Mouse (Mus musculus) forebrain, postnatal 0 days (tissue): ENCODE results near the gene Tac4. TPM values are rescaled to one million over a fixed set of nuclear protein-coding genes. Genes with fewer than 3 reads are reported as not detected.

Experiments used
- ATAC-seq: fragments of 200-750 bp; cut with Nextera tagmentation; 2 replicates; pipeline ENCODE4 v1.8.0; 2017; ENCODE audit warnings: mild to moderate bottlenecking, moderate library complexity
- DNase-seq: peaks from one replicate; pipeline ENCODE4 v3.0.0-alpha.2; 2015
- H3K27ac ChIP-seq: fragments of 300-500 bp; sonication (generic); 2 replicates; pipeline ENCODE4 v1.5.1; 2014; ENCODE audit warnings: low read depth, mild to moderate bottlenecking, antibody characterized with exemption, low read length, moderate library complexity, mixed read lengths
- H3K27me3 ChIP-seq: fragments of 300-500 bp; sonication (generic); 2 replicates; pipeline ENCODE4 v1.6.1; 2014; ENCODE audit warnings: mild to moderate bottlenecking, low read length, mixed read lengths; ENCODE audit not compliant: insufficient read depth
- H3K36me3 ChIP-seq: fragments of 300-500 bp; sonication (generic); 2 replicates; pipeline ENCODE4 v1.6.1; 2014; ENCODE audit warnings: mild to moderate bottlenecking, moderate library complexity; ENCODE audit not compliant: insufficient read depth
- H3K4me1 ChIP-seq: fragments of 300-500 bp; sonication (generic); 2 replicates; pipeline ENCODE4 v1.6.1; 2014; ENCODE audit warnings: antibody characterized with exemption; ENCODE audit not compliant: insufficient read depth
- H3K4me2 ChIP-seq: fragments of 300-500 bp; sonication (generic); 2 replicates; pipeline ENCODE4 v1.6.1; 2014; ENCODE audit warnings: low read depth, mild to moderate bottlenecking, moderate library complexity
- H3K4me3 ChIP-seq: fragments of 300-500 bp; sonication (generic); 2 replicates; pipeline ENCODE4 v1.5.1; 2014; ENCODE audit warnings: low read depth, low read length, mixed read lengths
- H3K9ac ChIP-seq: fragments of 300-500 bp; sonication (generic); 2 replicates; pipeline ENCODE4 v1.6.1; 2014; ENCODE audit warnings: mild to moderate bottlenecking
- H3K9me3 ChIP-seq: fragments of 300-500 bp; sonication (generic); 2 replicates; pipeline ENCODE4 v1.6.1; 2016; ENCODE audit warnings: low read length
- CTCF ChIP-seq: sonication (generic); IDR thresholded peaks from 2 replicates; pipeline ENCODE4 v1.5.1; 2016; ENCODE audit warnings: antibody characterized with exemption, control low read depth, low read depth
- WGBS: fragments of 180-500 bp; shearing (Covaris S2); extraction: QIAGEN DNeasy Blood & Tissue Kit; methylation state at CpG from one replicate; pipeline ENCODE4 v1.1.7; 2014; 5-methylcytosine and 5-hydroxymethylcytosine counted together
- polyA plus RNA-seq: library from polyadenylated mRNA; unstranded; fragments of >200 nt; fragmentation: Nextera tagmentation; extraction: Ambion mirVana; gene quantifications from 2 replicates; pipeline ENCODE4 v1.2.1, GENCODE M21; 2015
- total RNA-seq: library from RNA; depleted of rRNA; stranded (reverse); fragments of >200 nt; gene quantifications from 2 replicates; pipeline ENCODE4 v1.2.3, GENCODE M21; 2014

Tac4 gene
- total and polyA plus RNA-seq, 2 experiments from 2014 or later = not detected

DNA sequence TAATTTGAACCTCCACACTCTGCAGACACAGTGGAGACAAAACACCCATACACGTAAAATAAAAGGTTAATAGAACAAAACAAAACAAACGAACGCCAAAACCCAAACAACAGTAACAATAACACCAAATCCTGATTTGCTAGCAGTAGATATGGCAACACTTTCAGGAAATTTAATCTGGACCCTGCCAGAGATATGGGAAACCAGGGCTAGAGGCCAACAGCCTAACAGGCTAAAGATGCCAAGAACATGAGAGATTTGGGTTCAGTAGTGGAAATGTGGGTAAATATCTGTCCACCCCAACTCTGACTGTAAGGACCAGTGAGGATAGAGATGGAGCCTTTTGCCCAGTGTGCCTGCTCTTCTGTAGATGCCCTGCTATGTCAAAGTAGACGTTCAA lies 3.4 kb upstream of the Tac4 start:
- Histone ChIP-seq H3K4me2 (peak overlapping the region; percentile 91), H3K27ac (no peak overlapping the region), H3K4me1 (0 out of 2 replicates have a peak, but pooled peaks cover 3% of the 10 kb centered on the region), H3K4me3 (peak overlapping the region; percentile 54; the same call in 1 of the 2 replicates), H3K9ac (no peak overlapping the region), H3K27me3 (peaks cover 3% of the 10 kb centered on the region; the same call in 1 of the 2 replicates), H3K36me3 (no peaks in the 10 kb centered on the region), H3K9me3 (no peaks in the 10 kb centered on the region)
- 57% methylated on average over 4 of the region's 4 CpGs for WGBS
- no peak for TF ChIP-seq CTCF
- ATAC-seq (no peak), DNase-seq (no peak)

GRCm38 (mm10) chr11:95258490-95258889 lies 2.8 kb upstream of the Tac4 start:
- 3% methylated on average over 26 of the region's 26 CpGs for WGBS
- TF ChIP-seq CTCF = peak; percentile 57
- H3K4me2 ChIP-seq = peak overlapping the region; percentile 91
- no peaks in the 10 kb centered on the region for H3K9me3 ChIP-seq
- H3K4me3 ChIP-seq = peak overlapping the region; percentile 54
- H3K4me1 ChIP-seq = 0 out of 2 replicates have a peak, but pooled peaks cover 3% of the 10 kb centered on the region
- peak; percentile 59 for ATAC-seq
- peak overlapping the region; percentile 70 for H3K9ac ChIP-seq
- no peaks in the 10 kb centered on the region for H3K36me3 ChIP-seq
- peak; percentile 58 for DNase-seq
- H3K27ac ChIP-seq = no peak overlapping the region
- peaks cover 3% of the 10 kb centered on the region; the same call in 1 of the 2 replicates for H3K27me3 ChIP-seq

DNA sequence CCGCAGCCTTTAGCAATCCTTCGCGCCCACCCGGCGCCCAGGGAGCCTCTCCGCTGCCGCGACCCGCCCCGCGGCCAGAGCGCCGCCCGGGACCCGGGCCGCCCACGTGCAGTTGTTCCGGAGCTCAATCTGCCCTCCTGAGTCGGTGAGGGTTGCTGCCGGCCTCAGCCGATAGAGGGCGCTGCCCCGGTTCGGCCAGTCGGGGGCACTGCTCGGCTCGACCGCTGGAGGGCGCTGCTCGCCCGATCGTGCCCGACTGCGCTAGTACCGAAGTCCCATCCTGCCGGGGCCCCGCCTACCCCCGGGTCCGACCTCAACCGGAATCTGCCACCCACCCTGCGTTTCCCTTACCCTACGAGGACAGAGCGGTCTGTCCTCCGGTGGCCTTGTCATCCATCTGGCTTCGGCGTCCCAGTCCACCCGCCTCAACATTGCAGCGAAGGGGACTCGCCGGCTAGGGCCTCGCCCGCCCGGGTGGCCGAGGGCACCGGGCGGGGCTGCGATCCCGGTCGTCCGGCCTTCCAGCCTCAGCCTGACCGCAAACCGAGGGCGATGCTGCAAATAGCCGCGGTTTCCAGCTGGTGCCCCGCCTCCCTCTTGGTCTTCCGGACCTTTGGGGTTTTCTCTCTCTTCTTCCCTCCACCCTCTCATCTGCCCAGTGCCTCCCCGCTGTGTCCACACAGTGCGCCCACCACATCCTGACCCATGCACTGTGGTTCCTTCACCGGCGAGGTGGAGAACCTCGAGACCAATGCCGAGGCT lies 2.1 kb upstream of the Tac4 start:
- H3K9me3 ChIP-seq = no peaks in the 10 kb centered on the region
- TF ChIP-seq CTCF = peak; percentile 99
- H3K4me3 ChIP-seq = peak overlapping the region; percentile 54
- H3K27me3 ChIP-seq = peaks cover 3% of the 10 kb centered on the region; the same call in 1 of the 2 replicates
- 0 out of 2 replicates have a peak, but pooled peaks cover 3% of the 10 kb centered on the region for H3K4me1 ChIP-seq
- peak; percentile 89 for DNase-seq
- 1% methylated on average over 71 of the region's 73 CpGs for WGBS
- H3K4me2 ChIP-seq = peak overlapping the region; percentile 91
- peak overlapping the region; percentile 70 for H3K9ac ChIP-seq
- peak; percentile 78 for ATAC-seq
- no peaks in the 10 kb centered on the region for H3K36me3 ChIP-seq
- 0 out of 2 replicates have a peak overlapping the region, but pooled peaks have one; percentile 35 for H3K27ac ChIP-seq

GRCm38 (mm10) chr11:95263816-95264454 lies 2.6 kb downstream of the Tac4 start:
- no peak overlapping the region for H3K27ac ChIP-seq

GRCm38 (mm10) chr11:95264455-95265013 lies 3.2 kb downstream of the Tac4 start:
- no peaks in the 10 kb centered on the region for H3K4me1 ChIP-seq
- no peak for DNase-seq
- H3K9me3 ChIP-seq = no peaks in the 10 kb centered on the region
- H3K36me3 ChIP-seq = peaks cover 3% of the 10 kb centered on the region; the same call in 1 of the 2 replicates
- WGBS = 58% methylated on average over 4 of the region's 4 CpGs
- no peak overlapping the region for H3K4me3 ChIP-seq
- TF ChIP-seq CTCF = no peak
- no peaks in the 10 kb centered on the region for H3K27me3 ChIP-seq
- no peak overlapping the region for H3K4me2 ChIP-seq
- no peak overlapping the region for H3K27ac ChIP-seq
- no peak for ATAC-seq
- no peak overlapping the region for H3K9ac ChIP-seq

More at GRCm38 (mm10) chr11:95263816-95264454, 2.6 kb downstream of the Tac4 start:
- no peak for DNase-seq
- Histone ChIP-seq H3K27me3 (no peaks in the 10 kb centered on the region), H3K4me2 (no peak overlapping the region), H3K4me3 (no peak overlapping the region), H3K4me1 (0 out of 2 replicates have a peak, but pooled peaks cover 1% of the 10 kb centered on the region), H3K36me3 (peaks cover 3% of the 10 kb centered on the region; the same call in 1 of the 2 replicates), H3K9ac (no peak overlapping the region), H3K9me3 (no peaks in the 10 kb centered on the region)
- no peak for TF ChIP-seq CTCF
- no peak for ATAC-seq
- WGBS = 18% methylated on average over 11 of the region's 11 CpGs

GRCm38 (mm10) chr11:95266540-95267245 lies 5.4 kb downstream of the Tac4 start:
- Histone ChIP-seq H3K9ac (no peak overlapping the region), H3K4me2 (no peak overlapping the region), H3K27me3 (no peaks in the 10 kb centered on the region), H3K27ac (no peak overlapping the region), H3K36me3 (peaks cover 20% of the 10 kb centered on the region), H3K9me3 (no peaks in the 10 kb centered on the region), H3K4me1 (no peaks in the 10 kb centered on the region), H3K4me3 (no peak overlapping the region)
- ATAC-seq (no peak), DNase-seq (no peak)
- TF ChIP-seq CTCF = no peak
- 44% methylated on average over 6 of the region's 6 CpGs for WGBS
